Mouse (Mus musculus) cortical plate, adult 2 months (tissue): ENCODE measurements around the gene Gm10190.

Experiments used
- CTCF ChIP-seq: fragments of 200-500 bp; IDR thresholded peaks from 2 replicates; pipeline ENCODE4 v1.5.1; 2011; ENCODE audit warnings: mild to moderate bottlenecking, control low read depth, low read length; ENCODE audit not compliant: insufficient read depth; ENCODE audit errors: extremely low read depth
- POLR2A ChIP-seq: fragments of 200-500 bp; IDR thresholded peaks from 2 replicates; pipeline ENCODE4 v1.6.1; 2011; ENCODE audit warnings: mild to moderate bottlenecking, low read length, control low read depth; ENCODE audit not compliant: insufficient read depth; ENCODE audit errors: extremely low read depth

- TF ChIP-seq CTCF: no peak
- no peak for TF ChIP-seq POLR2A
These were observed 48.8 kb downstream of the Gm10190 start for GRCm38 (mm10) chr17:80324521-80324920.
